In genomic region chr15:83464083-83464904, GRCm38 (mm10) we compare ENCODE assay signal across 7 mouse cellular contexts. TPM values are rescaled to one million over a fixed set of nuclear protein-coding genes. Genes with fewer than 3 reads are reported as not detected.
DNase-seq lines count a peak whose midpoint lies in the region; ATAC-seq and TF ChIP-seq lines count a peak whose summit lies in the region.

Gene Pacsin2, minus strand, starts transcription at chr15:83464606.

- no peak for TF ChIP-seq CTCF in intestine, postnatal 0 days (IDR thresholded peaks at IDR 0.05; ENCODE audit: low read depth)
- no peak for TF ChIP-seq CTCF in small intestine, adult 2 months (IDR thresholded peaks at IDR 0.05; ENCODE audit: extremely low read depth, insufficient read length, insufficient replicate concordance, low read depth, low read length)

- DNase-seq in adrenal gland, adult 8-10 months = peak; percentile 98
- peak; percentile 96 for DNase-seq in embryo, embryonic 9.5 days (ENCODE audit: extremely low spot score)
- no peak for DNase-seq in gonadal fat pad, adult 2 months (ENCODE audit: low read depth)
- peak; percentile 97 for DNase-seq in left cerebral cortex, postnatal 4 days

- WGBS in intestine, postnatal 0 days = under 1% methylated on average over 73 of the region's 88 CpGs
- WGBS in midbrain, embryonic 12.5 days = under 1% methylated on average over 79 of the region's 88 CpGs
- under 1% methylated on average over 82 of the region's 88 CpGs for WGBS in small intestine, adult 2 months

- peak within 1 kb of the TSS; percentile 94 for H3K27ac ChIP-seq in intestine, postnatal 0 days (ENCODE audit: low read depth, low read length)
- H3K27ac ChIP-seq in midbrain, embryonic 12.5 days (replicated peaks) = no peak within 1 kb of the TSS
- H3K27ac ChIP-seq in small intestine, adult 2 months (ENCODE audit: insufficient read depth, low read depth, low read length) = peak within 1 kb of the TSS; percentile 91

- peak within 1 kb of the TSS; percentile 87 for H3K4me2 ChIP-seq in intestine, postnatal 0 days (replicated peaks; ENCODE audit: low read depth)
- H3K4me2 ChIP-seq in midbrain, embryonic 12.5 days (replicated peaks) = peak within 1 kb of the TSS; percentile 89

- H3K27me3 ChIP-seq in intestine, postnatal 0 days (replicated peaks; ENCODE audit: control insufficient read depth, insufficient read depth, low read length) = no peaks in the 10 kb centered on the region
- no peaks in the 10 kb centered on the region for H3K27me3 ChIP-seq in midbrain, embryonic 12.5 days
- no peaks in the 10 kb centered on the region for H3K27me3 ChIP-seq in small intestine, adult 2 months (ENCODE audit: control insufficient read depth, insufficient read depth, low read length)

- H3K4me1 ChIP-seq in intestine, postnatal 0 days (replicated peaks; ENCODE audit: control insufficient read depth, insufficient read depth, low read length) = peaks cover 4% of the 10 kb centered on the region; the same call in 1 of the 2 replicates
- peaks cover 9% of the 10 kb centered on the region for H3K4me1 ChIP-seq in midbrain, embryonic 12.5 days
- H3K4me1 ChIP-seq in small intestine, adult 2 months (ENCODE audit: control insufficient read depth, insufficient read depth, insufficient read length, low read length) = peaks cover 19% of the 10 kb centered on the region; the same call in 1 of the 2 replicates

- intact Hi-C loops in left cerebral cortex, postnatal 4 days (cut with DNase I) = no loop called here

- peak; percentile 92 for ATAC-seq in intestine, postnatal 0 days
- peak; percentile 99 for ATAC-seq in midbrain, embryonic 12.5 days (ENCODE audit: low FRiP score, low read depth)

- no peaks in the 10 kb centered on the region for H3K9me3 ChIP-seq in intestine, postnatal 0 days (ENCODE audit: control insufficient read depth)
- no peaks in the 10 kb centered on the region for H3K9me3 ChIP-seq in midbrain, embryonic 12.5 days

- H3K9ac ChIP-seq in intestine, postnatal 0 days (ENCODE audit: low read depth, low read length) = peak within 1 kb of the TSS; percentile 93
- peak within 1 kb of the TSS; percentile 78 for H3K9ac ChIP-seq in midbrain, embryonic 12.5 days (replicated peaks)

- peak; percentile 71 for TF ChIP-seq POLR2A in small intestine, adult 2 months (IDR thresholded peaks at IDR 0.05; ENCODE audit: low read depth, low read length)

- H3K4me3 ChIP-seq in intestine, postnatal 0 days (ENCODE audit: low read depth, low read length) = peak within 1 kb of the TSS; percentile 76
- H3K4me3 ChIP-seq in midbrain, embryonic 12.5 days = peak within 1 kb of the TSS; percentile 81
- peak within 1 kb of the TSS; percentile 91 for H3K4me3 ChIP-seq in small intestine, adult 2 months (ENCODE audit: low read depth, low read length)

- H3K36me3 ChIP-seq in intestine, postnatal 0 days (ENCODE audit: control insufficient read depth, insufficient read depth) = no peaks in the 10 kb centered on the region
- no peaks in the 10 kb centered on the region for H3K36me3 ChIP-seq in midbrain, embryonic 12.5 days
- H3K36me3 ChIP-seq in small intestine, adult 2 months (ENCODE audit: control insufficient read depth, insufficient read depth, low read length) = peaks cover 1% of the 10 kb centered on the region; the same call in 1 of the 2 replicates

RNA-seq across cellular contexts. Expression of gene Pacsin2, which starts in this region (rescaled TPM):
- total RNA-seq in adrenal gland, adult 8-10 months (2022) = 100 to 1,000 TPM in 2 of 4 experiments, 10 to 100 TPM in 2; 88.4 to 126 (median 102) TPM
- 39.6 and 42.9 TPM in 2 replicates for polyA plus RNA-seq in gonadal fat pad, adult 2 months (2012; rRNA removed)
- 40.9 and 47.3 TPM in 2 replicates for polyA plus RNA-seq in intestine, postnatal 0 days (2015; fragmentation: Nextera tagmentation; extraction: Ambion mirVana)
- 10 to 100 TPM; 23.2 to 24.9 TPM for total RNA-seq in left cerebral cortex, postnatal 4 days (2021)
- 43.1 and 43.6 TPM in 2 replicates for polyA plus RNA-seq in midbrain, embryonic 12.5 days (2016; fragmentation: Nextera tagmentation; extraction: Ambion mirVana)
- 32.5 and 73.5 TPM in 2 replicates for polyA plus RNA-seq in small intestine, adult 2 months (2012; rRNA removed)
